Mouse (Mus musculus): ENCODE data around the gene Cmah. TPM values are rescaled to one million over a fixed set of nuclear protein-coding genes. Genes with fewer than 3 reads are reported as not detected.

The Cmah gene
- 0.86 and 1.1 TPM in 2 replicates for polyA plus RNA-seq (2015; fragmentation: Nextera tagmentation; extraction: Ambion mirVana)

- no peaks in the 10 kb centered on the region for H3K36me3 ChIP-seq
- H3K27ac ChIP-seq = no peak within 1 kb of the TSS; the same call in 1 of the 2 replicates
- 0 out of 2 replicates have a peak, but pooled peaks have one; percentile 29 for ATAC-seq (replicated peaks; ENCODE audit: low FRiP score)
- no peak within 1 kb of the TSS for H3K4me2 ChIP-seq
- WGBS = 69% methylated on average over 5 of the region's 5 CpGs
- H3K27me3 ChIP-seq = no peaks in the 10 kb centered on the region
- H3K9ac ChIP-seq = no peak within 1 kb of the TSS
- H3K4me1 ChIP-seq = peaks cover 9% of the 10 kb centered on the region; the same call in 1 of the 2 replicates
- H3K9me3 ChIP-seq (replicated peaks) = no peaks in the 10 kb centered on the region
- H3K4me3 ChIP-seq (replicated peaks) = no peak within 1 kb of the TSS
Measured at GRCm38 (mm10) chr13:24327201-24327600, at the start of gene Cmah. TSS of gene Cmah (plus strand) at chr13:24327404.

GRCm38 (mm10) chr13:24279407-24279761 is 47.8 kb upstream of the Cmah start:
- 38% methylated on average over 11 of the region's 11 CpGs for WGBS
- Histone ChIP-seq H3K4me3 (replicated peaks) (peak overlapping the region; percentile 66), H3K27me3 (no peaks in the 10 kb centered on the region), H3K27ac (peak overlapping the region; percentile 71), H3K36me3 (0 out of 2 replicates have a peak, but pooled peaks cover 6% of the 10 kb centered on the region), H3K9me3 (replicated peaks) (no peaks in the 10 kb centered on the region), H3K4me1 (peaks cover 23% of the 10 kb centered on the region), H3K9ac (0 out of 2 replicates have a peak overlapping the region, but pooled peaks have one; percentile 75), H3K4me2 (peak overlapping the region; percentile 92)
- no peak for ATAC-seq (replicated peaks; ENCODE audit: low FRiP score)

GRCm38 (mm10) chr13:24279762-24280438 is 47.3 kb upstream of the Cmah start:
- Histone ChIP-seq H3K4me2 (peak overlapping the region; percentile 92), H3K4me3 (replicated peaks) (peak overlapping the region; percentile 66), H3K27ac (peak overlapping the region; percentile 92), H3K9ac (peak overlapping the region; percentile 75), H3K9me3 (replicated peaks) (no peaks in the 10 kb centered on the region), H3K36me3 (0 out of 2 replicates have a peak, but pooled peaks cover 6% of the 10 kb centered on the region), H3K4me1 (peaks cover 23% of the 10 kb centered on the region), H3K27me3 (no peaks in the 10 kb centered on the region)
- under 1% methylated on average over 21 of the region's 21 CpGs for WGBS
- peak; percentile 50 for ATAC-seq (replicated peaks; ENCODE audit: low FRiP score)

GRCm38 (mm10) chr13:24280439-24281431 is 46.5 kb upstream of the Cmah start, which contains the start of gene Carmil1:
TSS of gene Carmil1 (minus strand) at chr13:24280795.
- H3K36me3 ChIP-seq = no peaks in the 10 kb centered on the region

GRCm38 (mm10) chr13:24287381-24287780 is 39.8 kb upstream of the Cmah start:
- no peaks in the 10 kb centered on the region for H3K9me3 ChIP-seq (replicated peaks)
- H3K4me1 ChIP-seq = no peaks in the 10 kb centered on the region
- H3K4me2 ChIP-seq = no peak overlapping the region
- WGBS = 89% methylated on average over 2 of the region's 2 CpGs
- H3K27me3 ChIP-seq = no peaks in the 10 kb centered on the region
- no peak overlapping the region for H3K27ac ChIP-seq
- ATAC-seq (replicated peaks; ENCODE audit: low FRiP score) = no peak
- no peaks in the 10 kb centered on the region for H3K36me3 ChIP-seq
- no peak overlapping the region for H3K4me3 ChIP-seq (replicated peaks)
- no peak overlapping the region for H3K9ac ChIP-seq

More at GRCm38 (mm10) chr13:24280439-24281431, 46.5 kb upstream of the Cmah start, which contains the start of gene Carmil1:
- Histone ChIP-seq H3K27ac (peak within 1 kb of the TSS; percentile 92), H3K9ac (peak within 1 kb of the TSS; percentile 75), H3K4me3 (replicated peaks) (peak within 1 kb of the TSS; percentile 66), H3K9me3 (replicated peaks) (no peaks in the 10 kb centered on the region), H3K4me2 (peak within 1 kb of the TSS; percentile 92), H3K4me1 (peaks cover 23% of the 10 kb centered on the region), H3K27me3 (no peaks in the 10 kb centered on the region)
- peak; percentile 98 for ATAC-seq (replicated peaks; ENCODE audit: low FRiP score)
- under 1% methylated on average over 96 of the region's 96 CpGs for WGBS

- Histone ChIP-seq H3K27ac (no peak overlapping the region), H3K9me3 (replicated peaks) (no peaks in the 10 kb centered on the region), H3K27me3 (no peaks in the 10 kb centered on the region), H3K4me2 (no peak overlapping the region), H3K9ac (no peak overlapping the region), H3K4me1 (no peaks in the 10 kb centered on the region), H3K36me3 (no peaks in the 10 kb centered on the region), H3K4me3 (replicated peaks) (no peak overlapping the region)
- ATAC-seq (replicated peaks; ENCODE audit: low FRiP score) = no peak
- WGBS = 16% methylated on average over 4 of the region's 4 CpGs
Measured at GRCm38 (mm10) chr13:24297252-24297651, 30.0 kb upstream of the Cmah start.

- H3K27ac ChIP-seq = no peak overlapping the region
- no peaks in the 10 kb centered on the region for H3K27me3 ChIP-seq
- no peak overlapping the region for H3K9ac ChIP-seq
- no peaks in the 10 kb centered on the region for H3K36me3 ChIP-seq
- no peak overlapping the region for H3K4me3 ChIP-seq (replicated peaks)
- ATAC-seq (replicated peaks; ENCODE audit: low FRiP score) = no peak
- 74% methylated on average over 4 of the region's 4 CpGs for WGBS
- H3K9me3 ChIP-seq (replicated peaks) = no peaks in the 10 kb centered on the region
- H3K4me1 ChIP-seq = no peaks in the 10 kb centered on the region
- no peak overlapping the region for H3K4me2 ChIP-seq
Measured at GRCm38 (mm10) chr13:24305486-24305885, 21.7 kb upstream of the Cmah start.

- Histone ChIP-seq H3K9me3 (replicated peaks) (no peaks in the 10 kb centered on the region), H3K4me3 (replicated peaks) (no peak overlapping the region), H3K9ac (no peak overlapping the region), H3K4me1 (no peaks in the 10 kb centered on the region), H3K27ac (no peak overlapping the region), H3K4me2 (no peak overlapping the region), H3K36me3 (no peaks in the 10 kb centered on the region), H3K27me3 (no peaks in the 10 kb centered on the region)
- no peak for ATAC-seq (replicated peaks; ENCODE audit: low FRiP score)
- WGBS = 49% methylated on average over 4 of the region's 4 CpGs
Measured at GRCm38 (mm10) chr13:24306248-24306647, 21.0 kb upstream of the Cmah start.

- no peaks in the 10 kb centered on the region for H3K27me3 ChIP-seq
- 90% methylated on average over 8 of the region's 8 CpGs for WGBS
- H3K4me3 ChIP-seq (replicated peaks) = no peak overlapping the region
- no peak overlapping the region for H3K9ac ChIP-seq
- no peak for ATAC-seq (replicated peaks; ENCODE audit: low FRiP score)
- H3K27ac ChIP-seq = no peak overlapping the region
- H3K4me2 ChIP-seq = no peak overlapping the region
- H3K9me3 ChIP-seq (replicated peaks) = no peaks in the 10 kb centered on the region
- no peaks in the 10 kb centered on the region for H3K36me3 ChIP-seq
- no peaks in the 10 kb centered on the region for H3K4me1 ChIP-seq
Measured at GRCm38 (mm10) chr13:24311011-24311940, 15.9 kb upstream of the Cmah start.

GRCm38 (mm10) chr13:24316563-24316962 is 10.6 kb upstream of the Cmah start:
- Histone ChIP-seq H3K4me1 (no peaks in the 10 kb centered on the region), H3K9me3 (replicated peaks) (no peaks in the 10 kb centered on the region), H3K27me3 (no peaks in the 10 kb centered on the region), H3K9ac (no peak overlapping the region), H3K36me3 (no peaks in the 10 kb centered on the region), H3K27ac (no peak overlapping the region), H3K4me3 (replicated peaks) (no peak overlapping the region), H3K4me2 (no peak overlapping the region)
- 52% methylated on average over 3 of the region's 3 CpGs for WGBS
- ATAC-seq (replicated peaks; ENCODE audit: low FRiP score) = no peak

- no peak overlapping the region for H3K4me3 ChIP-seq (replicated peaks)
- WGBS = 17% methylated on average over 4 of the region's 4 CpGs
- H3K27ac ChIP-seq = no peak overlapping the region
- no peak overlapping the region for H3K4me2 ChIP-seq
- ATAC-seq (replicated peaks; ENCODE audit: low FRiP score) = no peak
- H3K4me1 ChIP-seq = no peaks in the 10 kb centered on the region
- H3K9me3 ChIP-seq (replicated peaks) = no peaks in the 10 kb centered on the region
- no peaks in the 10 kb centered on the region for H3K27me3 ChIP-seq
- no peaks in the 10 kb centered on the region for H3K36me3 ChIP-seq
- no peak overlapping the region for H3K9ac ChIP-seq
Measured at GRCm38 (mm10) chr13:24318618-24319017, 8.6 kb upstream of the Cmah start.

Measured in kidney, embryonic 15.5 days (tissue).